Mouse (Mus musculus) frontal cortex, postnatal 10 days (tissue): ENCODE measurements at regions not wholly inside any gene's neighbourhood (a gene's known extent, or its start where the extent isn't known, plus 50 kb on each side); places are given as distances from the start of the nearest gene placed in this dataset.

Experiments used
- DNase-seq, 2 experiments: peaks; one replicate each; pipeline ENCODE4 v3.0.0; 2022; ENCODE audit warnings: low spot score in 2 of 2, mixed read lengths in 1 of 2

DNA sequence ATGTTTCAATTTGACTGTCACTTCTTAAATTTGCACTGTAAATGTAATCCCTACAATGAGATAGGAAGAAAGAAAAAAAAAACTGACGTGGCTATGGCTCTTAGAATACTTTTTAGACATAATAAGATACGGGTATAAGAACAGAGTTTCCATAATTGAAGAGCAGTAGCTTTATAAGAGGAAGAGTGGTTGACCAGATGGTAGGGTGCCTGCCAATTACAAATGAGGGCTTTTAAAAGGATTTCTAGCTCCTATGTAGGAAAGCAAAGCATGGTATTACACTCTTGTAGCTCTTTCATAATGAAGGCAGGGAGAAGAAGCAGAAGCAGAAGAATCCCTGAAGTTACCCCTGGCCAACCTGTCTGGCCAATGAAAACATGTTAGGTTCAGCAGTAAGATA, 239.7 kb upstream of the Car10 start:
- no peak for DNase-seq

DNA sequence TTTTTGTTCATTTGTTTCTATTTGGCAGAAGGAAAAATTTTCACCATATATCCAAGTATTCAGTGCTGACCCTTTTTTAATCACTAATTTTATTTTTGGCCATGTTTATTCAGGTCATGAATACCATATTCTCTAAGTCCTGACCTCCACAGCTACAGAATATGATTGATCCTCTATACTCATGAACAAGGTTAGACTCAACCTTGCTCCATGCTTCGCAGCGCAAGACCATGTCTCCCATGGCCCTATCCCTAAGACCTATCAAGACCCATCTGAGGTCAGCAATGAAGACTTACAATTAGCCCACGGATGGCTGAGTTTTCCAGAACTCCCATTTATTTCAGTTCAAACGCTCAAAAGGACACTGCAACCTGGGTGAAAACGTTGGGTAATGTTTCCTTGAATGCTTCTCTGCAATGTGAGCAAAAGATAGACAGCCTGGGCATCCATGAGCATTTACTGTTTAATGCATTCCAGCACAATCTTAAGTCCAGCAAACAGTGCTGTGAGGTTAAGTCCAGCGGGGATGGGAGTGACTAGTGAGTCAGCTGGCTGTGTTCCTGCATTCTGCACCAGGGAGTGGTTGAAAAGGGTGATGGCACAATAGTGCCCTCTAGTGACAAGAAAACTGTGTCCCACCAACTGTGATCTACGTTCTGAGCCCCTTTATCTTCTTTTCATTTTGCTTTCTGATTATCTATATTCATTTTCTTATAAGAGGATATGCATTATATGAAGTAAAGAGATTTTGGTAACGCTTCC, 208.0 kb upstream of the Car10 start:
- DNase-seq, result peak in 1 of 2 experiments; percentile 20

DNA sequence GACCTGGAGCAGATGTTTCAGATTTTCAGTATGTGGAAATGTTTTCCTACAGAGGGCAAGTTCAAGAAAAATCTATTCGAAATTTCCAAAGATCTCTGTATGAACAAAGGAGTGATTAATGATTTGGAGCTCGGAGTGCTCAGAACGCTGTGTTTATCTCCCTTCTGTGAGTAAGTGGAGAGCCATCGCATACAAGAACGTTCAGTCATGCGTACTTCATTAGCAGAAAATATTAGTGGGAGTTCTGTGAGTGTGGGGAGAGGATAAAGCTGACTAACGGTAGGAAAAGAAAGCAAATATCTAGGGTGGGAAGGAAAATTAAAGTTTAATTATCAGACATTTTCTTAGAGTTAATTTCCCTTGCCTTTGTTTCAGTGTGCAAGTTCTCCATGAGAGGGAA, 198.5 kb upstream of the Car10 start:
- DNase-seq, result no peak
